Comparison of ENCODE assay signal across 8 mouse cellular contexts in the genomic region with DNA sequence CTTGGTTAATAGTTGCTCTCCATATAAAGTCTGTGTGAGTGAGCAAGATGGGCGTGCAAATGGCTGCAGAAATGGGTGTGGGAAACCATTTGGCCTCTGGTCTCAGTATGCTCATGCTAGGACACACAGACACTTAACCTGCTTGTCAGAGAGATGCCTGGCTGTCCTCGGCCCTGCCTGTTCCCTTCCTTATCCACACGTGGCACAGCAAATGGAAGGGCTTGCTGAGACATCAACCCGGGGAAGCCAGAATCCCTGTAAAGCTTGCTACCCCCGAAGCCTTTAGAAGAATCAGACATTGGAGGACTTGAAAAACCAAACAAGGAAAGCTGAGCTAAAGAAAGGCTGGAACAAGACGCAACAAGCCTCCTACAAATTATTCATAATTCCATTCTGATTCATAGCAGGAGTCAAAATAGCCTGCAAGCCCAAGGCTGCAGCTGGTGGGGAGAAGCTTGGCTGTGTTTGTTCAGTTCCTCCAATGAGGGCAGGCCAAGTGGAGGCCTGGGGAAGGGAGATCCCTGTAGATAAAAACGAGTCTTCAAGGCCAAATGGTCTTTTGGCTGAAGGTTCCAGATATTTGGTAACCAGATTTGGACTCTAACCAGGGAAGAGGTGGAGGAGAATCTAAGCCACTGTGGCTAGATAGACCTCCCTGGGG.
A peak's percentile ranks its signal among the peaks of the same experiment; 100 is the strongest.
DNase-seq lines count a peak whose midpoint lies in the region.

No protein-coding gene starts in this region.

- intact Hi-C loops in left cerebral cortex, postnatal 36 days (cut with DNase I), result no loop called here

- peak; percentile 52 to 57 for DNase-seq in cerebellum, postnatal 10 days
- DNase-seq in cerebellum, adult 9-11 months, result no peak
- DNase-seq in urinary bladder, adult 18-20 months (ENCODE audit: low spot score in 2 of 2), result peak; percentile 53 to 78
- DNase-seq in urinary bladder, adult 2 months (ENCODE audit: low spot score), result no peak
- peak; percentile 41 to 44 for DNase-seq in left cerebral cortex, postnatal 36 days (ENCODE audit: low spot score in 2 of 2)
- DNase-seq in testis, postnatal 10 days (ENCODE audit: low spot score), result peak; percentile 40
- DNase-seq in spleen, postnatal 14 days (ENCODE audit: low spot score in 2 of 2), result no peak
- no peak for DNase-seq in kidney, adult 9 months

Comparison
In these comparisons a context has a peak if more than half of its experiments do, and no peak if none do; other contexts are left out.
1. DNase-seq: peak in cerebellum, postnatal 10 days (2 of 2), urinary bladder, adult 18-20 months (2 of 2), left cerebral cortex, postnatal 36 days (2 of 2) and testis, postnatal 10 days (single experiment); none in cerebellum, adult 9-11 months (single experiment), urinary bladder, adult 2 months (single experiment), spleen, postnatal 14 days (0 of 2) and kidney, adult 9 months (single experiment).